Mouse (Mus musculus): Measurements from ENCODE around the gene Zfp93. TPM values are rescaled to one million over a fixed set of nuclear protein-coding genes. Genes with fewer than 3 reads are reported as not detected.
"Not testable (repeated sequence)": the region's sequence is repeated elsewhere in the genome, so short reads cannot be mapped to it uniquely, and the experiment has no call there.

The Zfp93 gene
- total and polyA plus RNA-seq, 2 experiments from 2014 or later = 2.2 to 7.4 TPM

DNA sequence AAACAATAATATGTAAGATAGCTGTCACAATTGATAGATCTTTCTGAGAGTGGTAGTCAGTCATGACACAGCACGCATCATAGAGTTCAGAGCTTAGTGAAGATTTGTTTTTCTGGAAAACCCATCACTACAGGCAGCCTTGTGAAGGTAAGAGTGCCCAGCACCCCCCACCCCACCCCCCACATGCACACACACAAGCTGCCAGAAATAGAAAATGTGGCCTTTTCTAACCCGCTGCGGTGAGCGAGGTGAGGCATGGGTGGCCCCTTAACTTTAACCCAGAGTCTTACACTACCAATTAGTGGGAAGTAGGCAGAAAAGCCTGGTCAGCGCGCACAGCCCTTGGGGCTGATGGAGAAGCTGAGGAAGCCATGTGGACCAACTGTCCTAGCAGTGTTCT is 971 bp downstream of the Zfp93 start:
- WGBS = 89% methylated on average over 6 of the region's 6 CpGs
- H3K9me3 ChIP-seq (ENCODE audit: low read length) = no peaks in the 10 kb centered on the region
- no peak overlapping the region for H3K9ac ChIP-seq (replicated peaks; ENCODE audit: low read length, poor library complexity, severe bottlenecking)
- peaks cover 13% of the 10 kb centered on the region; the same call in 1 of the 2 replicates for H3K36me3 ChIP-seq (ENCODE audit: insufficient read depth, low read length)
- H3K27ac ChIP-seq (ENCODE audit: low read depth, low read length) = no peak overlapping the region
- TF ChIP-seq CTCF (IDR thresholded peaks at IDR 0.05) = no peak
- ATAC-seq (ENCODE audit: low FRiP score) (no peak), DNase-seq (ENCODE audit: low spot score) (no peak)
- no peak overlapping the region for H3K4me3 ChIP-seq (ENCODE audit: low read depth, low read length)
- H3K27me3 ChIP-seq (ENCODE audit: insufficient read depth, low read length) = no peaks in the 10 kb centered on the region
- 0 out of 2 replicates have a peak, but pooled peaks cover 4% of the 10 kb centered on the region for H3K4me1 ChIP-seq (ENCODE audit: insufficient read depth, low read length)
- H3K4me2 ChIP-seq (ENCODE audit: low read depth, low read length, poor library complexity, severe bottlenecking) = peak overlapping the region; percentile 34; the same call in 1 of the 2 replicates

DNA sequence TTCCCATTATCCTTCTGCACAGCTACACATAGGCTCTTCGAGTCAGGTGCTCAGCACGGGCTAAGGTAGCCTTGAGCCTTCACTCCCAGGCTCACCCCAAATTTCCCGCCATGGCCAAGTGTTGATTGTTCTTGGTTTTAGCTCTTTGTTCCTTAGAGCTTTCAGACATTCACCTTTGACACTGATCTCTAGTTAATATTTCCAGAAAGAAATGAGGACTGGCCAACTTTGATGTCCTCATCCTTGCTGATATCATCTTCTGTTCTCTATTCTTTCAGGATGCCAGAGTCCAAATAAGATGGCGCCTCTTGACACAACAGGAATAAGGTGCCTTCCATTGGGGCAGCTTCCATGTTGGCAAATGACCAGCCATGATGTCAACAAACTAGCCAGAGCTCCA is 4.2 kb downstream of the Zfp93 start:
- 89% methylated on average over 4 of the region's 4 CpGs for WGBS
- no peak for ATAC-seq (ENCODE audit: low FRiP score)
- no peak for TF ChIP-seq CTCF (IDR thresholded peaks at IDR 0.05)

DNA sequence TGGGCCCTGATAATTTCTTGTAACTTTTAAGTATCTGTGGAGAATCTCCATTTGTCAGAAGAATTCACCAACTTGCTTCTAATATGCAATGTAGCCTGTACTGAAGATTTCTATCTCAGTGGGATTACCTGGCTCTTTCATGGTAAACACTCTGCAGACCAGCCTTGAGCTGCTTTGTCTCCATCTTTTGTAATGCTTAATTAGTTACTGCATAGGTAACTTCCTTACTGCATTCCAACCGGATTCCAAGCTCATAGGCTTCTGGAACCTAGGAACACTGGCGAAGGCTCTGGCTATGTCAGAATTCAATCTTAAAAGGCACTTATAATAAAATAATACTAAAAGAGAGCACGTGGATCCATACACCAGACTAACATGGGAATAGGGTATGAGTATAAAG is 8.6 kb downstream of the Zfp93 start:
- H3K4me3 ChIP-seq (ENCODE audit: low read depth, low read length); H3K27ac ChIP-seq (ENCODE audit: low read depth, low read length); H3K4me1 ChIP-seq (ENCODE audit: insufficient read depth, low read length); H3K27me3 ChIP-seq (ENCODE audit: insufficient read depth, low read length); H3K4me2 ChIP-seq (ENCODE audit: low read depth, low read length, poor library complexity, severe bottlenecking); DNase-seq (ENCODE audit: low spot score); ATAC-seq (ENCODE audit: low FRiP score); H3K9ac ChIP-seq (replicated peaks; ENCODE audit: low read length, poor library complexity, severe bottlenecking); H3K9me3 ChIP-seq (ENCODE audit: low read length): not testable (repeated sequence)
- peaks cover 11% of the 10 kb centered on the region; the same call in 1 of the 2 replicates for H3K36me3 ChIP-seq (ENCODE audit: insufficient read depth, low read length)
- WGBS = 81% methylated on average over 3 of the region's 3 CpGs

More for the DNA sequence above, 4.2 kb downstream of the Zfp93 start:
- H3K4me2 ChIP-seq (ENCODE audit: low read depth, low read length, poor library complexity, severe bottlenecking) = no peak overlapping the region
- H3K4me3 ChIP-seq (ENCODE audit: low read depth, low read length) = no peak overlapping the region
- no peaks in the 10 kb centered on the region for H3K27me3 ChIP-seq (ENCODE audit: insufficient read depth, low read length)
- no peaks in the 10 kb centered on the region for H3K9me3 ChIP-seq (ENCODE audit: low read length)
- H3K27ac ChIP-seq (ENCODE audit: low read depth, low read length) = no peak overlapping the region
- H3K36me3 ChIP-seq (ENCODE audit: insufficient read depth, low read length) = peaks cover 13% of the 10 kb centered on the region; the same call in 1 of the 2 replicates
- DNase-seq (ENCODE audit: low spot score) = no peak
- no peak overlapping the region for H3K9ac ChIP-seq (replicated peaks; ENCODE audit: low read length, poor library complexity, severe bottlenecking)
- H3K4me1 ChIP-seq (ENCODE audit: insufficient read depth, low read length) = 0 out of 2 replicates have a peak, but pooled peaks cover 3% of the 10 kb centered on the region

DNA sequence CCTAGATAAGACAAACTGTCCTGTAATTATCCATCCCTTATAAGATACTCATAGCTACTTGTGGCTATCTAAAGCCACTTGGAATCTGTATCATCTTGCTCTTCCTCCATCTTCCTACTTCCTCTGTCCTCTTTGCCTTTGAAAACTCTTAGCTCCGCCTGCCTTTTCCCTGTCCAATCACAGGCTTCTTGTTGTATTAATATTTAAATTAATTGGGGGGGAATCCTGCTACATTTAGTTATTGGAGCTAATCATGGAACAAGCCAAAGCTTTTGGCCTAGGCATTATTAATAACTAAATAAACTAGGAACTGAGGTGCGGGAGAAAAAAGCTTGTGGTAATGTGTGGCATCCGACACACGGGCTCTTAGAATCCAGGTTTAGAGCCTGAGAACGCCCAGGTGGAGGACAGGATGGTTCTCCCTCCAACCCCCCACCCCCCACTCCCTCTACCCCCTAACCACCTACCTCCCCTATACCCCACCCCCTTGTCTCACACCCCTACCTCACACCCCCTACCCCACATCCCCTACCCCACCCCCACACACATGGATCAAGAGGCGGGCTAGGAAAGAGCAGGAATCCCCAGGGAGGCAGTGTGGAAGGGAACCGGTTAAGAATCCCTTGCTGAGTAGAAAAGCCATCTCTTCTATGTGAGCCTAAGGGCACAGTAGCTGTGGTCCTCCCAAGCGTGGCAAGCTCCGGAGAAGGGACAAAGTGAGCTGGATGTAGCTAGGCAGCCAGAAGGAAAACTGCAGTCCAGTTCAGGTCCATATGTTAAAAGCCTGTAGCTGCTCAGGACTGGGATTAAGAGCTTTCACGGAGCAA is 10.0 kb downstream of the Zfp93 start:
- WGBS = 54% methylated on average over 10 of the region's 10 CpGs
- DNase-seq (ENCODE audit: low spot score) (no peak), ATAC-seq (ENCODE audit: low FRiP score) (no peak)
- H3K27me3 ChIP-seq (ENCODE audit: insufficient read depth, low read length) = no peaks in the 10 kb centered on the region
- no peaks in the 10 kb centered on the region for H3K9me3 ChIP-seq (ENCODE audit: low read length)
- H3K9ac ChIP-seq (replicated peaks; ENCODE audit: low read length, poor library complexity, severe bottlenecking) = no peak overlapping the region
- H3K4me1 ChIP-seq (ENCODE audit: insufficient read depth, low read length) = no peaks in the 10 kb centered on the region
- H3K4me2 ChIP-seq (ENCODE audit: low read depth, low read length, poor library complexity, severe bottlenecking) = no peak overlapping the region
- TF ChIP-seq CTCF (IDR thresholded peaks at IDR 0.05) = no peak
- H3K36me3 ChIP-seq (ENCODE audit: insufficient read depth, low read length) = no peaks in the 10 kb centered on the region
- no peak overlapping the region for H3K4me3 ChIP-seq (ENCODE audit: low read depth, low read length)
- no peak overlapping the region for H3K27ac ChIP-seq (ENCODE audit: low read depth, low read length)

DNA sequence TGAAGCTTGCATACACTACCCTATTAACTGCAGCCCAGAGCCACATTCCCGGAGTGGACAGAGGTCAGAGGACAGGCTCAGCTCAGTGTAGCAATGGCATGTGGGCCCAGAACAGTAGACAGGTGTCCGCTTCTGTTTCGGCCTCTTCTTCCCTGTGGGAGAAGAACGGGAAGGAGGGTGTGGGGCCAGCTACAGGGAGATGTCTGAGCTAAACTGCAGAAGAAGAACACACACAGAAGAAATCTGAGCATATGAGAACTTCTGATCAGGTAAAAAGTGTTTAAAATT is 10.6 kb downstream of the Zfp93 start:
- DNase-seq (ENCODE audit: low spot score) = no peak
- Histone ChIP-seq H3K27me3 (ENCODE audit: insufficient read depth, low read length) (no peaks in the 10 kb centered on the region), H3K4me3 (ENCODE audit: low read depth, low read length) (no peak overlapping the region), H3K4me2 (ENCODE audit: low read depth, low read length, poor library complexity, severe bottlenecking) (no peak overlapping the region), H3K9ac (replicated peaks; ENCODE audit: low read length, poor library complexity, severe bottlenecking) (no peak overlapping the region), H3K4me1 (ENCODE audit: insufficient read depth, low read length) (no peaks in the 10 kb centered on the region), H3K27ac (ENCODE audit: low read depth, low read length) (no peak overlapping the region), H3K36me3 (ENCODE audit: insufficient read depth, low read length) (no peaks in the 10 kb centered on the region), H3K9me3 (ENCODE audit: low read length) (no peaks in the 10 kb centered on the region)
- ATAC-seq (ENCODE audit: low FRiP score) = no peak
- WGBS = 48% methylated on average over 4 of the region's 4 CpGs
- no peak for TF ChIP-seq CTCF (IDR thresholded peaks at IDR 0.05)

DNA sequence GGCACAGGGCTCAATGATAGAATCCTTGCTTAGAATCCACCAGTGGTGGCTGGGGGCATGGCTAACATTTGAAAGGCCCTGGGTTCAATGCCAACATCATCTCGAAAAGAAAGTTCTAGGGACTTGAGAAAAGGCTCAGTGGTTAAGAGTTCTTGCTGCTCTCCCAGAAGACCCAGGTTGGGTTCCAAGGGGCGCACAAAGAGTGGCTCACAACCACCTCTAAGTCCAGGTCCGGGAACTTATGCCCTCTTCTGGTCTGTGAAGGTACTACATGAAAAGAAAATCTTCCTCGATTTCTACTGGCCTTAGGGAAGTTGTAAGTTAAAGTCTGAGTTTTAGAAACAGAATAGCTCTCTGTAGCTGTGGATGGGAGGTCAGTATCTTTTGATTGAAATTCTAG is 15.9 kb downstream of the Zfp93 start:
- no peak for DNase-seq (ENCODE audit: low spot score)
- Histone ChIP-seq H3K9me3 (ENCODE audit: low read length) (no peaks in the 10 kb centered on the region), H3K27ac (ENCODE audit: low read depth, low read length) (no peak overlapping the region), H3K36me3 (ENCODE audit: insufficient read depth, low read length) (peaks cover 14% of the 10 kb centered on the region), H3K4me2 (ENCODE audit: low read depth, low read length, poor library complexity, severe bottlenecking) (no peak overlapping the region), H3K4me1 (ENCODE audit: insufficient read depth, low read length) (no peaks in the 10 kb centered on the region), H3K4me3 (ENCODE audit: low read depth, low read length) (no peak overlapping the region), H3K9ac (replicated peaks; ENCODE audit: low read length, poor library complexity, severe bottlenecking) (no peak overlapping the region), H3K27me3 (ENCODE audit: insufficient read depth, low read length) (no peaks in the 10 kb centered on the region)
- TF ChIP-seq CTCF (IDR thresholded peaks at IDR 0.05) = 0 out of 2 replicates have a peak, but pooled peaks have one; percentile 21
- WGBS = 49% methylated on average over 4 of the region's 4 CpGs
- ATAC-seq (ENCODE audit: low FRiP score) = no peak

Data from midbrain, postnatal 0 days (tissue).